Mouse (Mus musculus) megakaryocyte-erythroid progenitor cell, adult 5 weeks (primary cell): ENCODE data around the gene Memo1. TPM values are rescaled to one million over a fixed set of nuclear protein-coding genes. Genes with fewer than 3 reads are reported as not detected.

ENCODE experiments used
- polyA plus RNA-seq: library from polyadenylated mRNA; stranded (reverse); fragments of >175 nt; gene quantifications from 2 replicates; pipeline ENCODE4 v1.2.3, GENCODE M21; 2012

The Memo1 gene
- 43.4 and 49.3 TPM in 2 replicates for polyA plus RNA-seq

DNA sequence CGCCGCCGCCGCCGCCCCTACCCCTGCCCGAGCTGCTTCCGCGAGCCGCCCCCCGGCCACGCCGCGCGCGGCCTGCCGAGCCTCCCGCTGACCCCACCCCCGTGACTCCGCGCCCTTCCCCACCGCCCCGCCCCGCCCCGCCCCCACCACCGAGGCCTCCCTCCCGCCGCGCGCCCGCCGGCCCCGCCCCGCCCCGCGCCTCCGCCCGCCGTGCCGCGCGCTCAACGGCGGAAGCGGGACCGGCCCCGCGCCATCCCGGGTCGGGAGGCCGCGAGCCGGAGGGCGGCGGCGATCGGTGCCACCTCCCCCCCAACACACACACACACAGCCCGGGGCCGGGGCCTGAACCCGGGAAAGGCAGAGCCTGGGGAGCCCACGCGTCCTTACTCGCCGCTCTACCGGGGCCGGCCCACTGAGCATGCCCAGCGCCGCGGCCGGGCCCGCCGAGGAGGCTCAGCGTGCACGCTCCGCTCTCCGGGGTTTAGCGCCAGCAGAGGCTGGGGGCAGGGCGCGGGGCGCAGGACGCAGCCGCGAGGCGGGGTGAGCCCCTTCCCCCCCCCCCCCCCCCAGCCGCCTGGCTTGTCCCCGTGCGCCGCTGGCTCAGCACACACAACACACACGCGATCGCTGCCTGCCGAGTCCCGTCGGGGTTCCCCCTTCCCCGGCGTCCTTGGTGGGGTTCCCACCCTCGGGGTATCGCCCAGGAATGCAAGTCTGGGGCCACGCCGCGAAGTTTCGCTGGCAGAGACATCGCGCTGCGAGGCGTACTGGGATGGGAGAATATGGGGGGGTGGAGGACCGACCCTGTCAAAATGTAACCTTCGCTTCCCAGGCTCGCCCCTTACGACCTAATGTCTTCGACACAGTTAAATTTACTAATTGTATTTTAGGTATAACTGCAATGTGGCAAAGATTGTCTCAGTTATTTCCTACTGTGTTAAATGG lies at the start of gene Memo1:
Memo1 (minus strand) TSS at position 496 of the 945 bp plus-strand sequence.

DNA sequence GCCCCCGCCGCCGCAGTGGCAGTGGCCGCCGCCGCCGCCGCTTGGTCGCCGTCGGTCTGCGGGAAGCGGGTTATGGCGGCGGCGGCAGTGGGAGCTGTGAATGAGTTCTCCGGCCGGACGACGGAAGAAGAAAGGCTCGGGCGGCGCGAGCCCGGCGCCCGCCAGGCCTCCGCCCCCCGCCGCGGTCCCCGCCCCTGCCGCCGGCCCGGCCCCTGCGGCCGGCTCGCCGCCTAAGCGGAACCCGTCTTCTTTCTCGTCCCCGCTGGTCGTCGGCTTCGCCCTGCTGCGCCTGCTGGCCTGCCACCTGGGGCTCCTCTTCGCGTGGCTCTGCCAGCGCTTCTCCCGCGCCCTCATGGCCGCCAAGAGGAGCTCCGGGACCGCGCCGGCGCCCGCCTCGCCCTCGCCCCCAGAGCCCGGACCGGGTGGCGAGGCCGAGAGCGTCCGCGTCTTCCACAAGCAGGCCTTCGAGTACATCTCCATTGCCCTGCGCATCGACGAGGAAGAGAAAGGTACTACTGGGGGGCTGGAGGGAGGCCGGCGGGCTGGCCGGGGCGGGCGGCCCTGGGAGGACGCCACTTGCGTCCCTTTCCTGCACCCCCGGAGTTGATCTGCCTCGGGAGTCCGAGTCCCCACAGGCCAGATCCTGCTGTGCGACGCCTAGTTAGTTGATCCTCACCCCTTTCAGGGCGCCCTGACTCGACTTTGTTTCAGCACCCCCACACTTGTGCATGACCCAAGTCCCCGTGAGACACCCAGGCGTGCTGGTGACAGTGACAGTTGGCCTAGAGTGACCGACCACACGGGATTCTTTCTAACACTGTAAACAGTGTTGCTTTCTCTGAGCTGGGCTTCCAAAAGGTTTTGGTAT lies 43.9 kb upstream of the Memo1 start, which contains the start of gene Spast:
Spast (plus strand) TSS at position 51 of the 868 bp plus-strand sequence.

DNA sequence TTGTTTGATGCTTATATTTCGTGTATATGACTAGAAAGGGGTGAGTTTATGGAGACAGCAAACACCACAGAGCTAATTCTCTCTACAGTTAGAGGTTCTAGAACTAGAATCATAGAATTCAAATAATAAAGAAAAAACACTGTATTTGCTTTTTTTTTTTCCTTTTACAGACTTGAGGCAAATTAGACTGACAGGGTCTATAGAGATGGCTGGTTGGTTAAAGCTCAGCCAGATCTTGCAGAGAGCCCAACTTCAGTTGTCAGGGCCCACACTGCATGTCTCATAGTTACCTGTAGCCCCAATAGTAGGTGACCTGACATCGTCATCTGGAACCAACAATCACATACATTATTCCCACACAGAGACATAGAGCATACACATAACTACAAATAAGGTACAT lies 28.5 kb upstream of the Memo1 start, which contains the start of gene Dpy30:
Dpy30 (minus strand) TSS at position 101 of the 400 bp plus-strand sequence.

Other genes with a start within 250 kb of the Memo1 start
- not detected in 2 replicates for gene Srd5a2, start 247.6 kb downstream of the Memo1 start, polyA plus RNA-seq
- 71.1 and 83.4 TPM in 2 replicates for gene Dpy30, start 28.4 kb upstream of the Memo1 start, polyA plus RNA-seq
- gene Spast, start 43.5 kb upstream of the Memo1 start, polyA plus RNA-seq: 11.7 and 13.1 TPM in 2 replicates
- gene Slc30a6, start 100.1 kb upstream of the Memo1 start, polyA plus RNA-seq: 1.00 and 1.4 TPM in 2 replicates
- 0.41 and 0.53 TPM in 2 replicates for gene Nlrc4, start 163.6 kb upstream of the Memo1 start, polyA plus RNA-seq
- gene Yipf4, start 194.0 kb upstream of the Memo1 start, polyA plus RNA-seq: 20.9 and 22.7 TPM in 2 replicates
- gene Birc6, start 232.8 kb upstream of the Memo1 start, polyA plus RNA-seq: 14.4 and 20.6 TPM in 2 replicates